Mouse (Mus musculus): ENCODE measurements around the gene Smarcad1.

- no peak for TF ChIP-seq POLR2A (IDR thresholded peaks at IDR 0.05; ENCODE audit: insufficient read length, low read depth)
- TF ChIP-seq MAX (IDR thresholded peaks at IDR 0.05; ENCODE audit: low read depth): no peak
- TF ChIP-seq MYOG (IDR thresholded peaks at IDR 0.05; ENCODE audit: control insufficient read depth in 1 of 3, insufficient read depth in 1 of 3, insufficient read length in 2 of 3, low read depth in 2 of 3): no peak
- TF ChIP-seq POLR2AphosphoS2 (IDR thresholded peaks at IDR 0.05; ENCODE audit: insufficient read length, low read depth): no peak
- no peak for TF ChIP-seq MYOD1 (IDR thresholded peaks at IDR 0.05; ENCODE audit: control insufficient read depth in 1 of 3, insufficient read length in 2 of 3, low read depth in 2 of 3)
- TF ChIP-seq USF1 (IDR thresholded peaks at IDR 0.05; ENCODE audit: low read depth): no peak
- no peak for TF ChIP-seq TCF12 (IDR thresholded peaks at IDR 0.05; ENCODE audit: insufficient read depth, poor library complexity, severe bottlenecking)
- no peak for TF ChIP-seq E2F4 (IDR thresholded peaks at IDR 0.05; ENCODE audit: insufficient read depth)
- TF ChIP-seq CEBPB (IDR thresholded peaks at IDR 0.05; ENCODE audit: insufficient read depth, poor library complexity, severe bottlenecking): no peak
- TF ChIP-seq REST (IDR thresholded peaks at IDR 0.05; ENCODE audit: insufficient read depth, insufficient read length): no peak
These were observed 20.5 kb upstream of the Smarcad1 start for GRCm38 (mm10) chr6:65021883-65022282.
